27 mouse cellular contexts compared by ENCODE assay signal in genomic region chr13:92919882-92920281, GRCm38 (mm10).
A peak's percentile ranks its signal among the peaks of the same experiment; 100 is the strongest.
DNase-seq lines count a peak whose midpoint lies in the region; ATAC-seq and TF ChIP-seq lines count a peak whose summit lies in the region.
"Had no signal": no experiment of that assay in that cellular context is flagged by ENCODE, and none has a peak within 500 bp of the region (broad histone marks: within the 10 kb centered on the region; RNA-seq: fewer than 3 reads in every experiment).

No protein-coding gene starts in this region.

- H3K27me3 ChIP-seq in thymus, adult 2 months (ENCODE audit: control insufficient read depth, insufficient read depth, low read length): no peaks in the 10 kb centered on the region
- H3K27me3 ChIP-seq: forebrain, embryonic 13.5 days; heart, embryonic 13.5 days had no signal

- 76% methylated on average over 2 of the region's 2 CpGs for WGBS in thymus, adult 2 months

- peak; percentile 78 for ATAC-seq in megakaryocyte progenitor cell, adult 5-6 weeks (replicated peaks; ENCODE audit: poor library complexity)
- ATAC-seq: CD4-positive, CD25-positive, alpha-beta regulatory T cell, adult 4 months; forebrain, embryonic 13.5 days; forebrain, embryonic 16.5 days; hindbrain, postnatal 0 days had no signal

- no peaks in the 10 kb centered on the region for H3K4me1 ChIP-seq in thymus, adult 2 months (replicated peaks; ENCODE audit: control insufficient read depth, insufficient read depth, low read length)
- H3K4me1 ChIP-seq: forebrain, embryonic 10.5 days; forebrain, embryonic 13.5 days had no signal

- H3K36me3 ChIP-seq in thymus, adult 2 months (ENCODE audit: control insufficient read depth, insufficient read depth, low read length): no peaks in the 10 kb centered on the region
- H3K36me3 ChIP-seq: forebrain, embryonic 10.5 days; heart, embryonic 10.5 days; heart, embryonic 13.5 days had no signal

- H3K27ac ChIP-seq in thymus, adult 2 months (ENCODE audit: control insufficient read depth, insufficient read depth, low read length): no peak overlapping the region
- H3K27ac ChIP-seq: forebrain, embryonic 10.5 days; forebrain, embryonic 13.5 days; heart, adult 2 months; heart, embryonic 10.5 days; heart, embryonic 13.5 days; hindbrain, embryonic 14.5 days; hindbrain, postnatal 0 days had no signal

- TF ChIP-seq CTCF in thymus, adult 2 months (IDR thresholded peaks at IDR 0.05; ENCODE audit: borderline replicate concordance, control insufficient read depth, extremely low read depth, insufficient read depth, low read length, poor library complexity): no peak

- peak; percentile 6 for DNase-seq in lung, postnatal 36 days
- DNase-seq in lung, postnatal 10 days: no peak
- DNase-seq in 416B (ENCODE audit: low read depth): peak; percentile 43
- peak; percentile 27 for DNase-seq in brain, adult 2 months (ENCODE audit: low read depth, low spot score)
- DNase-seq in urinary bladder, adult 2 months (ENCODE audit: low spot score): no peak
- DNase-seq in thymus, adult 2 months: no peak
- no peak for DNase-seq in thymus, postnatal 4 days
- DNase-seq: adrenal gland, postnatal 10 days; adrenal gland, postnatal 36 days; cerebellum, adult 11-12 months; cerebellum, adult 8-10 months; cerebellum, postnatal 10 days; cerebellum, postnatal 36 days; gastrocnemius, postnatal 10 days; gastrocnemius, postnatal 36 days; heart, adult 2 months; heart, postnatal 14 days; heart, postnatal 4 days had no signal

- no peak overlapping the region for H3K4me3 ChIP-seq in thymus, adult 2 months (ENCODE audit: control insufficient read depth, insufficient read depth, low read length)
- H3K4me3 ChIP-seq: forebrain, embryonic 10.5 days; forebrain, embryonic 13.5 days; heart, adult 2 months; heart, embryonic 10.5 days; heart, embryonic 13.5 days had no signal

- TF ChIP-seq POLR2A in thymus, adult 2 months (IDR thresholded peaks at IDR 0.05; ENCODE audit: control insufficient read depth, extremely low read depth, insufficient read depth, low read length, poor library complexity): no peak

Comparison
In these comparisons a context has a peak if more than half of its experiments do, and no peak if none do; other contexts are left out.
1. DNase-seq: peak in lung, postnatal 36 days (single experiment), 416B (single experiment) and brain, adult 2 months (single experiment); none in lung, postnatal 10 days (single experiment), urinary bladder, adult 2 months (single experiment), thymus, adult 2 months (single experiment) and thymus, postnatal 4 days (single experiment).